Mouse (Mus musculus): ENCODE data around the gene Sec24a.
"Not testable (repeated sequence)": the region's sequence is repeated elsewhere in the genome, so short reads cannot be mapped to it uniquely, and the experiment has no call there.

Gene Sec24a

GRCm38 (mm10) chr11:51761241-51761640, 2.2 kb downstream of the Sec24a start:
- no peak for ATAC-seq (ENCODE audit: insufficient number of reproducible peaks, low FRiP score, low TSS enrichment)

GRCm38 (mm10) chr11:51759941-51760657, 3.3 kb downstream of the Sec24a start:
- ATAC-seq (ENCODE audit: insufficient number of reproducible peaks, low FRiP score, low TSS enrichment), result no peak

GRCm38 (mm10) chr11:51759251-51759650, 4.2 kb downstream of the Sec24a start:
- no peak for ATAC-seq (ENCODE audit: insufficient number of reproducible peaks, low FRiP score, low TSS enrichment)

GRCm38 (mm10) chr11:51758207-51758606, 5.2 kb downstream of the Sec24a start:
- ATAC-seq (ENCODE audit: insufficient number of reproducible peaks, low FRiP score, low TSS enrichment), result not testable (repeated sequence)

- no peak for ATAC-seq (ENCODE audit: insufficient number of reproducible peaks, low FRiP score, low TSS enrichment)
Observed at GRCm38 (mm10) chr11:51757625-51758024, 5.8 kb downstream of the Sec24a start.

- no peak for ATAC-seq (ENCODE audit: insufficient number of reproducible peaks, low FRiP score, low TSS enrichment)
Observed at GRCm38 (mm10) chr11:51757023-51757422, 6.4 kb downstream of the Sec24a start.

- ATAC-seq (ENCODE audit: insufficient number of reproducible peaks, low FRiP score, low TSS enrichment), result peak; percentile 98
Observed at GRCm38 (mm10) chr11:51756352-51756771, 7.1 kb downstream of the Sec24a start.

- ATAC-seq (ENCODE audit: insufficient number of reproducible peaks, low FRiP score, low TSS enrichment), result peak; percentile 68; the same call in 1 of the 2 replicates
Observed at GRCm38 (mm10) chr11:51755621-51756311, 7.7 kb downstream of the Sec24a start.

- ATAC-seq (ENCODE audit: insufficient number of reproducible peaks, low FRiP score, low TSS enrichment), result not testable (repeated sequence)
Observed at GRCm38 (mm10) chr11:51751623-51752225, 11.7 kb downstream of the Sec24a start.

GRCm38 (mm10) chr11:51746096-51746495, 17.3 kb downstream of the Sec24a start:
- no peak for ATAC-seq (ENCODE audit: insufficient number of reproducible peaks, low FRiP score, low TSS enrichment)

- no peak for ATAC-seq (ENCODE audit: insufficient number of reproducible peaks, low FRiP score, low TSS enrichment)
Observed at GRCm38 (mm10) chr11:51740701-51741100, 22.7 kb downstream of the Sec24a start.

GRCm38 (mm10) chr11:51738651-51739403, 24.6 kb downstream of the Sec24a start:
- no peak for ATAC-seq (ENCODE audit: insufficient number of reproducible peaks, low FRiP score, low TSS enrichment)

- not testable (repeated sequence) for ATAC-seq (ENCODE audit: insufficient number of reproducible peaks, low FRiP score, low TSS enrichment)
Observed at GRCm38 (mm10) chr11:51734218-51734617, 29.2 kb downstream of the Sec24a start.

- ATAC-seq (ENCODE audit: insufficient number of reproducible peaks, low FRiP score, low TSS enrichment), result no peak
Observed at GRCm38 (mm10) chr11:51732883-51733282, 30.6 kb downstream of the Sec24a start.

GRCm38 (mm10) chr11:51721066-51721465, 42.4 kb downstream of the Sec24a start:
- no peak for ATAC-seq (ENCODE audit: insufficient number of reproducible peaks, low FRiP score, low TSS enrichment)

GRCm38 (mm10) chr11:51707080-51707479, 56.4 kb downstream of the Sec24a start:
- ATAC-seq (ENCODE audit: insufficient number of reproducible peaks, low FRiP score, low TSS enrichment), result no peak

GRCm38 (mm10) chr11:51706451-51706850, 57.0 kb downstream of the Sec24a start:
- ATAC-seq (ENCODE audit: insufficient number of reproducible peaks, low FRiP score, low TSS enrichment), result no peak

- no peak for ATAC-seq (ENCODE audit: insufficient number of reproducible peaks, low FRiP score, low TSS enrichment)
Observed at GRCm38 (mm10) chr11:51703379-51703998, 59.9 kb downstream of the Sec24a start.

- ATAC-seq (ENCODE audit: insufficient number of reproducible peaks, low FRiP score, low TSS enrichment), result no peak
Observed at GRCm38 (mm10) chr11:51702831-51703230, 60.6 kb downstream of the Sec24a start.

GRCm38 (mm10) chr11:51694984-51695383, 68.5 kb downstream of the Sec24a start:
- no peak for ATAC-seq (ENCODE audit: insufficient number of reproducible peaks, low FRiP score, low TSS enrichment)
